Mouse (Mus musculus) urinary bladder, postnatal 25 days (tissue): ENCODE data around the gene Pex10.
"Not testable (repeated sequence)": the region's sequence is repeated elsewhere in the genome, so short reads cannot be mapped to it uniquely, and the experiment has no call there.

Source experiments
- DNase-seq: peaks from one replicate; pipeline ENCODE4 v3.0.0; 2022; ENCODE audit warnings: low spot score

The Pex10 gene

GRCm38 (mm10) chr4:155064474-155064873, 2.3 kb upstream of the Pex10 start:
- DNase-seq: no peak

DNA sequence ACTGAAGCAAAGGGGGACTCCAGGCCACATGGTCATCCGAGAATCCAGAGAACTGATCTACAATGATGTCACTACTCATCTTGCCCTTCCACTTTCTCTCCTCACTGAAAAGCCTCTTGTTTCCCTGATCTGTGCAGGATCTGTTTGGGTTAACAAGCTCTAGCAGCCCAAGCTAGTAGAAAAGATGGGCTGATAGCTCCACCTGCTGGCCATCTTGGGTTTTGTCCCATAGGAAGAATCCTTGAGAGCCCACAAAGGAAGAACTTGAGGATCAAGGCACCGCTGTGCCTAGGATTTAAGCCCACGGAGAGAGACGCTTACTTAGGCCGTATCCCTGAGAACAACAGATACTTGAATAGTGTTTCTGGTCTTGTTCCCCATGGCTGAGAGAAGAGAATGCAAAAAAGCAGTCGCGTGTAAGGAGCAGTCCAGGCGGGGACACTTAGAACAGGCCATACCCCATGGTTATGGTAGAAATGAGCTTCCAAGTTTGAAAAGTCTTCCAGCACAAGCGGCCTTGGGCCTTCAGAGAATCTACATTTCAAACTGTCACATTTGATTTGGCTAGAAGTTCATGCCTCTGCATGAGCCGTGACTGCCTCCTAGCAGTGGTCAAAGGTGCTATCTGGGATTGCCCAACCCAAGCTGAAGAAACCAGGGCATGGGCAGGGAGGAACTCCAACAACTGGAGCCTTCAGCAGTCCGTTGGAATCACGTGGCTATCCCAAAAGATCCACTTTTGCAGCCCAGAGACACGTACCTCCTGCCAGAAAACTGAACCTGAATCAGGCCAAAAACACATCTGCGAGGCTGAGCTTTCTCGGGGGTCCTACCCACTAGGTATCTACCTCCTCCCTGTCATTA, 614 bp upstream of the Pex10 start:
- peak; percentile 78 for DNase-seq

DNA sequence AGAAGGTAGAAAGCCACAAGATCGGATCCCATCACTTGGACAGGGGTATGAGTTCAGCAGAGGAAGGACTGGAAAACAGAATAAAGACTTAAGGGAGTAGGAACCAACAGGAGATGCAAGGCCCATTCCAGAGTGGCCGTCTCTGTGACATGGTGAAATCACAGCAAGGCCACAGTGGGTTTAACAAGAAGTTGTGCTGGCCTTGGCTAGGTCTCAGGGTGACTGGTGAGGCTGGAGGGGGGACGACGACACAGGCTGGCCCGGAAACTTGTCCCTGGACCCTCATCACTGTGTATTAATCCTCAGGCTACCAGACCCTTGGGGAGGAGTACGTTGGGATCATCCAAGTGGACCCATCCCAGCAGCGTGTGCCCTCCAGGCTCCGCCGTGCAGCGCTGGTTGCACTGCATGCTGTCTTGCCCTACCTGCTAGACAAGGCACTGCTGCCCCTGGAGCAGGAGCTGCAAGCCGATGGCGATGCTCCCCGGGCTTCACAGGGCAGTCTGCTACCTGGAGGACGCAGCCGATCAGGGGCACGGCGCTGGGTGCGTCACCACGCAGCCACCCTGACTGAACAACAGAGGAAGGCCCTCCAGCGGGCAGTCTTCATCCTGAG, 1.6 kb downstream of the Pex10 start:
- DNase-seq: no peak

DNA sequence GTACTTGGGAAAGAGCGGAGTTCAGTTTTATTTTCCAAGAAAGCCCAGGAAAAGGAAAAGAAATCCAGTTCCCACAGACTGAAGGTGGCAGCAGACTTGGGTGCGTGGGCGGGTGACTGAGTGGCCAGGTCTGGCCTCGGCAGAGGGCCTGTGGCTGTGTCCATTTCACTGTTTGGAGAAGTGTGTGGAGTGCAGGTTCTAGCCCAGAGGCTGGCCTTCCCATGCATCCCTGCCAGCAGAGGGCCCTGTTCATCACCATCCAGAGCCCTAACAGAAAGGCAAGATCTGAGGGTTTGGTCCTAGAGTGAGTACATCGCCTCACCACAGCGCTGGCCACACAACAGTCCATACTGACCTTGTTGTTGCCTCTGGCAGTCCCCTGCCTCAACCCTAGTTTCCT, 2.4 kb downstream of the Pex10 start:
- no peak for DNase-seq

GRCm38 (mm10) chr4:155070199-155070598, 3.4 kb downstream of the Pex10 start:
- DNase-seq: no peak

GRCm38 (mm10) chr4:155070921-155071320, 4.1 kb downstream of the Pex10 start:
- no peak for DNase-seq

GRCm38 (mm10) chr4:155074418-155074817, 7.6 kb downstream of the Pex10 start:
- DNase-seq: no peak

DNA sequence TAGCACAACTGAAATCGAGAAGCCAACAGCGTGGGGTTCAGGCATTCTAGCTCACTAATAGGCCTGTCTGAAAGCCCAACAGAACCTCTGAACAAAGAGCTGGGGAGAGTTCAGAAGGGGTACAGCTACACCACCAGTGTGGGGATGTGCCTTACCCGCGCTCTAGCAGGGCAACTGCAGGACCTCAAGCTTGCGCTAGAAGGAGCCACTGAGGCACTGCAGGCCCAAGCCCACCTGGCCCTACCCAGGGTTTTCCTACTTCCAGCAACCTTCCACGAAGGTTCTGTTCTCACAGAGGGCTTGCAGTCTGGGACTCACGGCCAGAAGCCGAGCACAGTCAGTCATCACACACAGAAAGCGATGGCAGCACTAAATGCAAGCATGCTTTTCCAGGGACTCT, 8.3 kb downstream of the Pex10 start:
- DNase-seq: no peak

- no peak for DNase-seq
Observed at GRCm38 (mm10) chr4:155075813-155076212, 9.0 kb downstream of the Pex10 start.

DNA sequence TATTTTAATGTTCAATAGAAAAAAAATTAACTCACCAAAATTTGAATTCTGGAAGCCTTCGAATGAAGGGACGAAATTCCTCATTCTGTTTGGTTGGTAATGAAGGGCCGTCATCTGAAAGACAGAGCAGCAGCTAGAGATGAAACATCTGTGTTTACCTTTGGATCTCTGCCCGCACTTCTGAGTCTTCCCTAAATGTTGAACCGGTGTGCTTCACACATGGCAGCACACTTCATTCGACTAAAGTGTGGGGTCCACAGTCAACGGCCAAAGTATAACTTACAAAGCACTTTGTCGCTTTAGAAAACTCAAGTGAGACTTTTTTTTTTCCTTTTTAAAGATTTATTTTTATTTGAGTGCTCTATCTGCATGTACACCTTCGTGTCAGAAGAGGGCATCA, 9.9 kb downstream of the Pex10 start:
- no peak for DNase-seq

DNA sequence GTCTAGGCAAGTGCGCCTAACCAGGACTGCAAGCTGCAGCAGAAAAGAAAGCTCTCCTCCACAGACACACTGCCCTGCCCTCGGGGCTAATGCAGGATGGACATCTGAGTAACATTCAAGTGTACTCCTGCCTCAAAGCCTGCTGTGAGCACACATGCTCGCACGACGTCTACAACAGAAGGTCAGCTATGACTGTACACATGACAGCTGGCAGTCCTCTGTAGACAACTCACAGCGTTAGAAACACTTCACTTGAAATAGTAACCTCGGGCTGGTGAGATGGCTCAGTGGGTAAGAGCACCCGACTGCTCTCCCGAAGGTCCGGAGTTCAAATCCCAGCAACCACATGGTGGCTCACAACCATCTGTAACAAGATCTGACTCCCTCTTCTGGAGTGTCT, 12.0 kb downstream of the Pex10 start:
- DNase-seq: not testable (repeated sequence)

DNA sequence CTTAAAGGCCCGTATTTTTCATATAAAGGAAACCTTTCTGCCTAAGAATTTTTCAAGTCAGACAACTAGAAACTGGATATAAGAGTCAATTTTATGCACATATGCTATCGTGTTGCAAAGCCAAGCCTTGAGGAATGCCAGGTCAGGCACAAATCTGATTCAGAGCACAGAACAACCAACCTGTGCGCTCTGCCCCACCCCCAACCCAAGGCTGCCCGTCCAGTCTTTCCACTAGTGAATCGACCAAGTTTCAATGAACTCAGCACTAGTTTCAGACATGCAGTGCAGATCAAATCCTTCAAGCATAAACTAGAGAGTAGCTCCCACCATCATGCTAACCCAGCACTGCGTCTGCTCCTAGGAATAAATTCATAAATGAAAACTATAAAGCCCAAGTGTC, 12.8 kb downstream of the Pex10 start:
- DNase-seq: peak; percentile 70

GRCm38 (mm10) chr4:155083553-155083952, 16.7 kb downstream of the Pex10 start:
- no peak for DNase-seq

- no peak for DNase-seq
Observed at GRCm38 (mm10) chr4:155084351-155084750, 17.5 kb downstream of the Pex10 start.

GRCm38 (mm10) chr4:155085206-155086107, 18.6 kb downstream of the Pex10 start:
- DNase-seq: no peak

GRCm38 (mm10) chr4:155086108-155087024, 19.6 kb downstream of the Pex10 start, which contains the start of the genes Rer1 and Morn1:
Gene Rer1, minus strand, starts transcription at chr4:155086382.
Gene Morn1, plus strand, starts transcription at chr4:155086577.
- DNase-seq: peak; percentile 98

DNA sequence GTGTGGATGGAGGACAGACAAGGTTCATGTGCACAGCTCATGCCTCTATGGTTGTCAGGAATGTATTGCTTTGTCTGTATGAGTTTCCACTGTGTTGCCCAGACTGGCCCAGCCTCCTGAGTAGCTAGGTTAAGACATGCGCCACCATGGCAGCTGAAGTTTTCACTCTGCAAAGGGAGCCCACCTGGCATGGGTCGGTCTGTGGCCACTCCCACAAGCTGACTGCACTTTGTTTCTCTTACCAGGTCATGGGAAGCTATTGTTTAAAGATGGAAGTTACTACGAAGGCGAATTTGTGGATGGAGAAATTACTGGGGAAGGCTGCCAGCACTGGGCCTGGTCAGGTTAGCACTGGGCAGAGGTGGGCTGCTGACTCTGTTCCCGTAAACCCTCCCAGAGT, 22.4 kb downstream of the Pex10 start:
- no peak for DNase-seq

- no peak for DNase-seq
Observed at GRCm38 (mm10) chr4:155090147-155090546, 23.3 kb downstream of the Pex10 start.

DNA sequence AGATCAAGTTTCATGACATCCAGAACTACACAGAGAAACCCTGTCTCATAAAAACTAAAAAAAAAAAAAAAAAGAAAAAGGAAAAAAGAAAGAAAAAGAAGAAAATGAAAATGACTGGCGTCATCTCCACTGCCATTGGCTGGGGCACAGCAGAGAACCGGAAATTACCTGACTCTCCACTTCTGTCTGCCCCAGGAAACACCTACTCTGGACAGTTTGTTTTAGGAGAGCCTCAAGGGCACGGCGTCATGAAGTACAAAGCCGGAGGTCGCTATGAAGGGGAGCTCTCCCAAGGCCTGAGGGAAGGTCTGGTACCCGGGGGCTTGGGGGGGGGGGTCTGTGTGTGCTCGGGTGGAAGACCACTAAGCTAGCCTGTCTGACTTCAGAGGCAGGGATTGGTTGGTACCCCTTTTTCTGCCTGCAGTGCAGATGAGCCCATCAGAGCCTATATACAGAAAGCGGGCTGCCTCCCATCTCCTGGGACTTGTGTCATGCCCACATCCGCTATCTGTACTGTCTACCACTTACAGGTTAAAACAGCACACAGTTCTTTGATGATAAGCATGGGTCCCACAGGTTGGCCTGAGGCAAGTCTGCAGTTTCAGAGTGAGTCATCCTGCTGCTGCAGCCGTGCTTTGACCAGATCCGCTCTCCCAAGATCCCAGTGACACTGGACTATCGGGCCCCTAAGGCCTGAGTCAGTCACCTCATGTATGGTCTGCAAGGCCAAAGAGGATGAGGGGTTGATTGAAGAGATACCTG, 24.1 kb downstream of the Pex10 start:
- DNase-seq: no peak

DNA sequence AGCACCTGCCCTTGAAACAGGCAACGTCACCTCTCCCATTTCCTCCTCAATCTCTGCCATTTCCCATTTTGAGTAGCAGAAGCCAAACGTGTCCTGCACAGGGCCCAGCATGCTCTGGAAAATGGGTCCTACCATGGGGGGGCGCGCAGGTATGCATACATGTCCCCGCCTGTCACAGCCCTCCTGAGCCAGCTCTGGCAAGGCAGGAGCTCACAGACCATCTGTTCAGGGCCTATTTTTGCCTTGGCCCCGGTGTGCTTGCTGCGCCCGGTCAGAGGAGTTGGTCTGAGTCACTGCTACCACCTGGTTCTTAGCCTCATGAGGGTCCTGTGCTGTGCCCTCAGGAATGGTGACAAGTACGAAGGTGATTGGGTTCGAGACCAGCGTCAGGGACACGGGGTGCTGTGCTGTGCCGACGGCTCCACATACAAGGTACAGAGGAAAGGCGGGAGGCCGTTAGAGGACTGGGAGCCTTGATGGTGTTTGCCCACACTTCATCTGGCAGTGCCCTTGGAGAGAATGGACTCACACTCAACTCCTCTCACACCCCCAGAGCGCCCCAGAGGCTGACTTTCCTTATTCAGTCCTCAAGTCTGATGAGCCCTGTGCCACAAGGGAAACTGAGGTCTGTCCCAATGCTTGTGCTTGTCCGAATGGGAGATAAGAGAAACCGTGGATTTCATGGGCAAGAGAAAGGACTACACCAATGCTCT, 26.1 kb downstream of the Pex10 start:
- DNase-seq: no peak
